Mouse (Mus musculus) urinary bladder, adult 18-20 months (tissue): ENCODE measurements at regions not wholly inside any gene's neighbourhood (a gene's known extent, or its start where the extent isn't known, plus 50 kb on each side); places are given as distances from the start of the nearest gene placed in this dataset.
"Not testable (repeated sequence)": the region's sequence is repeated elsewhere in the genome, so short reads cannot be mapped to it uniquely, and the experiment has no call there.

ENCODE experiments used
- DNase-seq, 2 experiments: peaks; one replicate each; pipeline ENCODE4 v3.0.0; 2022; ENCODE audit warnings: low spot score in 2 of 2, mixed read lengths in 2 of 2

GRCm38 (mm10) chr12:90664436-90664835, 73.8 kb downstream of the Dio2 start:
- DNase-seq: no peak

- no peak for DNase-seq
Observed at GRCm38 (mm10) chr12:90645452-90645851, 92.8 kb downstream of the Dio2 start.

GRCm38 (mm10) chr12:90643891-90644290, 94.3 kb downstream of the Dio2 start:
- DNase-seq: no peak

GRCm38 (mm10) chr12:90624856-90625255, 113.4 kb downstream of the Dio2 start:
- DNase-seq: no peak

GRCm38 (mm10) chr12:90623426-90623825, 114.8 kb downstream of the Dio2 start:
- DNase-seq: no peak

- DNase-seq: no peak
Observed at GRCm38 (mm10) chr12:90608810-90609209, 129.4 kb downstream of the Dio2 start.

GRCm38 (mm10) chr12:90607894-90608293, 130.3 kb downstream of the Dio2 start:
- no peak for DNase-seq

GRCm38 (mm10) chr12:90580006-90580405, 158.2 kb downstream of the Dio2 start:
- DNase-seq: no peak

- no peak for DNase-seq
Observed at GRCm38 (mm10) chr12:90576103-90576502, 162.1 kb downstream of the Dio2 start.

- no peak for DNase-seq
Observed at GRCm38 (mm10) chr12:90571907-90572306, 166.3 kb downstream of the Dio2 start.

GRCm38 (mm10) chr12:90571506-90571905, 166.7 kb downstream of the Dio2 start:
- no peak for DNase-seq

- peak; percentile 16 to 29 for DNase-seq
Observed at GRCm38 (mm10) chr12:90566349-90566748, 171.9 kb downstream of the Dio2 start.

- no peak for DNase-seq
Observed at GRCm38 (mm10) chr12:90565051-90565450, 173.2 kb downstream of the Dio2 start.

- not testable (repeated sequence) for DNase-seq
Observed at GRCm38 (mm10) chr12:90564594-90564993, 173.6 kb downstream of the Dio2 start.

GRCm38 (mm10) chr12:90542361-90542760, 195.9 kb downstream of the Dio2 start:
- no peak for DNase-seq
